Mouse (Mus musculus): ENCODE results near the gene Exoc4.

Gene Exoc4

GRCm38 (mm10) chr6:34013469-34013868, 764.6 kb downstream of the Exoc4 start:
- DNase-seq (ENCODE audit: low read depth, low spot score): no peak
